Mouse (Mus musculus) adrenal gland, adult (tissue): ENCODE measurements around the gene Gpr153.

Experiments used
- DNase-seq, 2 experiments: peaks; one replicate each; pipeline ENCODE4 v3.0.0; 2022 to 2023; ENCODE audit warnings: low spot score in 1 of 2; ENCODE audit not compliant: inconsistent age in 2 of 2

Gpr153 gene

DNA sequence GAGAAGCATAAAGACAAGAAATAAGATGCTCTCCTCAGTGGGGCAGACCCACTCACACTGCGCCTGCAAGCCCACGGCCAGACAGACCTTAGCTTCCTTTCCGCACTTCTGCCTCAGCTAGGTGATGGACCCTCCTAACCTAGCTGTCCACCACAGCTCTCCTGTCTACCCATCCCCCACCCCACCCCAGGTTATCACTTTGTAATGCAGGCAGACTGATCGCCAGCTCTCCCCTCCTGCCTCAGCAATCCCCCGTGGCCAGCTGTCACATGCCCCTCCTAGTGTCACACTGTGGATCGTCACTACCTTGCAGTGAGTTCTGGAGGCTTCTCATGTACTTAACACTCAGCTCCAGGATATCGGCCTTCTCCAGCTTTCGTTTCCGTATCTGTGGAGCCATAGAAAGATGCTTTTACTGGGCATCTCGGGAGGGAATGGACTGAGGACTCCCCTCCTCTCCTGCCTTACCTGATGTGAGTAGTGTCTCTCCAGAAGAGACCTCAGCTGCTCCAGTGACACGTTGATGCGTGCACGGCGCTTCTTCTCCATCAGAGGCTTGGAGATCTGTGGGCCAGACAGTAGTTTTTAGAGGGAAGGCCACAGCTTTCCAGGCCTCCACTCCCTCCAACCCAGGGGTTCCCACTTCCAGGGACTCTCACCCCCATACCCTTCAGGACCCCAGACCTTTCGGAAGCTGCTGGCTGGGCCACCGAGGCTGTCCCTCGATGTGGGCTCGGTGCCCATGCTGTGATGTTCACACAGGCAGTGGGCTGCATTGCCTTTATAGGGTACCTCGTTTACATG lies 13.5 kb downstream of the Gpr153 start:
- DNase-seq, result no peak

DNA sequence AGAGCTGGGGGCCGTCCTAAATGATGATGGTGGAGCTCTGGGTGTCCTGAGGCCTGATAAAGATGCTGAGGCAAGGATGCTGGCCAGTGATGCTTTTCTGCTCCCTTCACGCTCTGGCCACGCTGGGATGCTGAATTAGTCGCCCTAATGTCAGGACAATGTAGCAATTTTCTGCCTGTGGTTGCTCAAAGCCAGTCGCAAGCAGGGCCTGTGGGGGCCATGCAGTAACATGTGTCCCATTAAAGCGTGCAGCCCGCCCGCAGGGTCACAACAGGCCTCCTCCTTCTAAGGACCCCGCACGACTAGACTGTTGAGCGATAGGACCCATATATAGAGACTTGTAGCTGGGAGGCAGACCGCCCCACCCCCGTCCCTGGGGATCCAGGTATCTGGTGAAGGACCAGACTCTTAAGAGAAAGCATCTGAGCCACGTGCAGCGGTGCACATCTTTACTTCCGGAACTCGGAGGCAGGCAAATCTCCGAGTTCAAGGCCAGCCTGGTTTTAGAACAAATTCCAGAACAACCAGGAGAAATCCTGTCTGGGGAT lies 14.4 kb downstream of the Gpr153 start:
- DNase-seq, result no peak

DNA sequence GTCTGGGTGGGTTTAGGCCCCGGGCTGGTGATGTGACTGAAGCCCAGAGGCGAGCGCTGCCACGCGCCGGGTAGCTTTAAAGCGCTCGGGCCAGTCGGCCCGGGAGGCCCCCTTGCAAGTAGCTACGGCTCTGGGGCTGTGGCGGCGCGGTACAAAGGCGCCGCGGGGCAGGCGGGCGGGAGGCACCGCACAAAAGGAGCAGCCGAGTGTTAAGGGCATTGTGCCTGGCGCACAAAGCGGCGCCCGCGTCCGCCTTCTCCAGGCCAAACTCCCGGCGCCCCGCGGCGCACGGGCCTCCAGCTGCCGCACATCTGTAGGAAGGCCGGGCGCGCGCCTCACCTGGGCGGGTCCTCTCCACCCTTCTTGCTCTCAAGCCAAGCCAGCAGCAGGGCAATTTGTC lies 16.4 kb downstream of the Gpr153 start:
- no peak for DNase-seq

DNA sequence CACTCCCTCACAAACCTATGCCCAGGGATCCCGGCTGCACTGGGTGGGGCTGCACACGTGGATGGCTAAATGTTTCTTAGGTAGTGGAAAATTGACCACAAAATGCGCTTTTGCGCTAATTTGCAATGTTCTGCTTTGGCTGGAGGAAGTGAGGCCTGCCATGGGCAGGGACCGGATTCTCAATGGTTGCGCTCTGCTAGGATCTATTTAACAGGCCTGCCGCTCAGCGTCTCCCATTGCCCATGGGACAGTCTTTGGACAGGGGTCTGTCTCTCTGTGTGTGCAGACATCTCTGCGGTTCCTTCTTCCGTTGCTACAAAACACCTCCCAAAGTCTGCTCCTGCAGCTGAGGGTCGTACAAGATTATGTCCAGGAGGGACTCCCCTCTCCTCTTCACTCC lies 17.0 kb downstream of the Gpr153 start:
- DNase-seq, result no peak

DNA sequence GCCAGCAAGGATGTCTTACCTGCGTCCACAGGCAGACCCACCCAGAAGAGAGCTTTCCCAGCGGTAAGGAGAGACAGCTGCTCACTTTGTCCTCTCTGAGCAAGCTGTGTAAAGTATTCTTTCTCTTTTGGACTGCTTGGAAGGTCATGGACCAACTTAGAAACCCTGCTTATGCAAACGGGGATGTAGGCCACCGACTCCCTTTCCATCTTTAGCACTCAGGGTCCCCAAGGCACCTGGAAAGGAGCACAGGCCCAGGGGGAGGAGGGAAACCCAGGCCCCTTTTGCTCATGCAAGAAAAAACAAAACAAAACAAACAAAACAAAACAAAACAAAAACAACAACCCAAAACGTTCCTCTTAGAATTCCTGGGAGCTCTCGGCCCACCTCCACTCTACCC lies 17.5 kb downstream of the Gpr153 start, which contains the start of gene Hes3:
Gene Hes3, minus strand, starts transcription at position 101 of the 400 bp plus-strand sequence.
- no peak for DNase-seq

DNA sequence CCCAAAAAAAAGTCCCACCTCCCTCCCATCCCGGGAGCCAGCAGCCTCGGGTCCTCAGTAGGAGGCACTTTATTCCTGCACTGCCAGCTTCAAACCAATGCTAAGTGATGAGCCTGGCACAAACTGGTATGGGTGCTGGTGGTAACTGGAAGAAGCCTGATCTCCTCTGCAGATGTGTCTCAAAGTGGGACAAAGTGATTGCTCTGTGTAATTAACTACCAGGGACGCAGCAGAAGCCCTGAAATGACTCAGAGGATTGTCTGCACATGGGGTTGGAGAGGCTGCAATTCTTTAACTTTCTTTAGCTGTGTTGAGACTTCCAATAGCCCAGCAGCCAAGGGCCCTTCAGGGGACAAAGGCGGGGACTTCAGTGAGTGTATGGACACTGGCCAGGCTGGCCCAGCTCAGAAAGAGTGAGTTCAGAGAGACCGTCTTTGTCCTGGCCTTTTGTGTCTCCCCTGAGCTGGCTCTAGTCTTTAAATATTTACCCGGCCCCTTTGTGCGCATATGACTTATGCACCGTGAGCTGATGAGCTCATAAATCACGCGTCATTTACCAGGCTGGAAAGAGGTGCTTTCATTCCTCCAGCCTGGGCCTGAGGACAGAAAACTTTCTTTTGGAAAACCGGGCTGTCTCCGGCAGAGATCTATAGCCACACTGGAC lies 18.2 kb downstream of the Gpr153 start:
- DNase-seq, result no peak

DNA sequence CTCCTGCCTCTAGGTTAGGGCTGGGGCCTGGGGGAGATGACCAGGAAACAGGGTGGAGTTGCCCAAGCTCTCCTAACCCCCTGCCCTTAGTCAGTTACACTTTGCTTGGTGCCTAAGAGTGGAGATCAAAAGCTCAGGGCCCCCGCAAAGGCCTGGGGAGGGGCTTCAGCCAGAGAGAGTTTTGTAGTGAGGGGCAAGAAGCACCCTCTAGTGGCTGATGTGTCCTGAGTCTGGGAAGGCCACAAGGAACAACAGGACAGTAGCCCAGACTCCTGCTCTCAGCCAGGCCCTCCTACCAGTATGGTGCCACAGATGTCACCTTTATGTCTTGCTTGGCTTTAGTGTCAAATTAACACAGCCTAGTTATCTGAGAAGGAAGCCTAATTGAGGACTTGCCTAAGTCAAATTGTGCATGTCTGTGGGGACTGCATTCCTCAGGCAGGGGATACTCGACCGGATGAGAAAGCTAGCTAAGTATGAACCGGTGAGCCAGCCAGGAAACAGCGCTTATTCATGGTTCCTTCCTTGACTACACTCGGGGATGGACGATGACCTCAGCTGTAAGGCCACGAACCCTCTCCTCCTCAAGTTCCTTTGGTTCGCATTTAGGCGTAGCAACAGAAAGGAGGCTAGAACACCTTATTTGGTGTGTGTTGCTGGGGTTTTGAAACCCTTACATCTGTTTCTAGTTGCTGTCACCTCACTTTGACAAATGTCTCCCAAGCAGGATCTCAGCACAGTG lies 20.3 kb downstream of the Gpr153 start:
- no peak for DNase-seq

DNA sequence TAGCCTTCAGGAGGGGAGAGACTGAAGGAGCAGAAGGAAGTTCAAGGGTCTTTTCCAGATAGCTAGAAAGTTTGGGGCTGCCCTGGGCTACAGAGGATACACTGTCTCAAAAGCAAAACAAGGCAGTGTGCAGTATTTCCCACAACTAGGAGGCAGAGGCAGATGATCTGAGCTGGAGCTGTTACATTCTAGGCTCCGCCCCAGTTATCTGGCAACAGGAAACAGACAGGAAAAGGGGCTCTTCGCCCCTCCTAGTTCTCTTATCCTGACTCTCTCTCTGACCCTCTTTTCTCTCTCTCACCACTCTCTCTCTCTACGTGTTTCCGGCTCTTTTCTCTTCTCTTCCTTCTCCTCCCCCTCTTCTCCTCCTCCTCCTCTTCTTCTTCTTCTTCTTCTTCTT lies 21.9 kb downstream of the Gpr153 start:
- no peak for DNase-seq

DNA sequence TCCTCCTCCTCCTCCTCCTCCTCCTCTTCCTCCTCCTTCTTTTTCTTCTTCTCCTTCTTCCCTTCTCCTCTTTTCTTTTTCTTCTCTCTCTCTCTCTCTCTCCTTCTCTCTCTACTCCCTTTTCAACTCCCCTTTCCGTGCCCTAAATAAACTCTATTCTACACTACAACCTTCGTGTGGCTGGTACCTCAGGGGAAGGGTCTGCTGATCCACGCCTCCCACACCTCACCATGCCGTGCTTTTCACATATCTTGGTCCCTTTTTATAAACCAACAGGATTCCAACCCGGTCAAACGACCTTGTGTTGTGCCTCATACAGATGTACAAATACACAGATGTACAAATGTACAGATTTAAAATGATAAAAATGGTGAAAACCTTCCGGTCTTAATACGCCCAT lies 22.3 kb downstream of the Gpr153 start:
- DNase-seq, result no peak

DNA sequence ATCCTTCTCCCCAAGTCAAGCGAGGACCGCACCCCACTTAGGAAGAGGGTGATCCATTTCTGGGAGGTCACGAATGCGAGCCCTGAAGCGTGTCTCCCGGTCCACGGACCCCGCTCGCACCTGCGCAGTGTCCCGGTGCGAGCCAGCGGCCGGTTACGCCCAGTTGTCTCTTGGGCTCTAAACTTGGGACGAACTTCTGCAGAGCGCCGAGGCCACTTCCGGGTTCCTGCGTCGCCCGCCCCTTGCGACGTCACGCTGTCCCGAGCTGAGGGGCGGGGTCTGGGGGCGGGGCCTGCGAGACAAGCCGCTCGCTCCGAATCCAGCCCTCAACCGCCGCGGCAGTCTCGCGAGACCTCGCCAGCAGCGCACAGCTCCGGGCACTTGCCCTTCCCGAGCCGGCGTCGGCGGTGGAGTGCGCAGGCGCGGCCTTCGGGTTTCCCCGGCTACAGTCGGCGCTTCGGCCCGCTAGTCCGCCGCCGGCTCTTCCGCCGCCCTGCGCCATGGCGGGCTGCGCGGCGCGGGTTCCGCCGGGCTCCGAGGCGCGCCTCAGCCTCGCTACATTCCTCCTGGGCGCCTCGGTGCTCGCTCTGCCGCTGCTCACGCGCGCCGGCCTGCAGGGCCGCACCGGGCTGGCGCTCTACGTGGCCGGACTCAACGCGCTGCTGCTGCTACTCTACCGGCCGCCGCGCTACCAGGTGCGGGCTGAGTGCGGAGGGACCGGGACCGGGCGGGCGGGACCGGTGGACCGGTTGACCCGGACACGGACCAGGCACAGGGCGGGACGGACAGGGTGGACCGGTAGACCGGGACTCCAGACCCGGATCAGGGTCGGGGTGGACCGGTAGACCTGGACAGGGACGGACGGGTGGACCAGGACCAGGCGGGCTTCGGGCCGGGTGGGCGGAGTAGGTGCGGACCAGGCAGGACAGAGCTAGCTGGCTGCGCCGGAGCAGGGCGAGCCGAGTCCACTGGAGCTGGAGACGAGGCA lies 23.1 kb downstream of the Gpr153 start, which contains the start of gene Icmt:
Gene Icmt, plus strand, starts transcription at position 354 of the 988 bp plus-strand sequence.
- DNase-seq, result peak; percentile 99 to 100

DNA sequence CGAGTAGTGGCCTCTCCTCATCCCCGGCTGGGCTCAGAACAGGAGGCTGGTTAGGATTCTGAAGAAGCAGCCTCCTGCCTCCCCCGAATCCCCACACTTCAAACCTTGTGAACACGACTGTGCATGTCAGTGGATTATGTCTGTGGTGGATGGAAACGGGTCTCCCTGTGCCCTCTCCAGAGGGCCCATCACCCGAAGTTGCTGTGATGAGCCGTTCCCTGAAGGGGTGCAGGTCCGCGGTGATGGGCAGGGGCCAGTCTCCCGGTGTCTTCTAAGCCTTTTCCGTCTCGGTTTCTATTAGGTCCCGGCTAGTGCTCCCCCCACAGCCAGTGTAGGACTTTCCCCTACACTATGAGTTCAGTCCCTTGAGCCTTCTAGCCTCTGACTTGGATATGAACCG lies 24.8 kb downstream of the Gpr153 start:
- DNase-seq, result no peak

DNA sequence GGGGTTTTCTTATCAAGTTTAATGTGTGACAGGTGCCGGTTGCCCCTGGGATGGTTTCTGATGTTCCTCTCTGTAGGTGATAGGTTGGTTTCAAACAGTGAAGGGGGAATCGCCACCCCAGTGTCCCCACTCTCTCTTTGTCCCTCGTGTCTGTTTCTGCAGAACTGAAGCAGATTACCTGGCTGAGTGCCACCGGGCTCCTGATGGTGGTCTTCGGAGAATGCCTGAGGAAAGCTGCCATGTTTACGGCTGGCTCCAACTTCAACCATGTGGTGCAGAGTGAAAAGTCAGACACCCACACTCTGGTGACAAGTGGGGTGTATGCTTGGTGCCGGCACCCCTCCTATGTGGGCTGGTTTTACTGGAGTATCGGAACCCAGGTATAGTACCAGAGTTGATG lies 26.3 kb downstream of the Gpr153 start:
- DNase-seq, result no peak

DNA sequence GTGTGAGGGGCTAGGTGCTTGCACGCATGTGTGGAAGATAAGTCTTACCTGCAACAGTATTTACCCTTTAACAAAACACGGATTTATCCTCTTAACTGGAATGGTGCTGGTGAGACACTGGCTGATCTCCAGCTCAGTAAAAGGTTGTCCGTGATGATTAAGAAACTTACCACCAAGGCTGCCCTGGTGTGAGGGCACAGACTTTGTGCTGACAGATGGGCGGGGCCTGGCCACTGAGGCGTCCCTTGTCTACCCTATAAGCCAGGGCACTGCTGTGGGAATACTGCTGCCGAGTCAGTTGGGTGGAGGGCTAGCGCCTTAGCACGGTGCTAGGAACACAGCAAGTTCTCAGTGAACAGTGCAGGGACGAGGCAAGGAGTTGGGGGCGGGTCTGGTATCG lies 28.0 kb downstream of the Gpr153 start:
- DNase-seq, result peak in 1 of 2 experiments; percentile 71

DNA sequence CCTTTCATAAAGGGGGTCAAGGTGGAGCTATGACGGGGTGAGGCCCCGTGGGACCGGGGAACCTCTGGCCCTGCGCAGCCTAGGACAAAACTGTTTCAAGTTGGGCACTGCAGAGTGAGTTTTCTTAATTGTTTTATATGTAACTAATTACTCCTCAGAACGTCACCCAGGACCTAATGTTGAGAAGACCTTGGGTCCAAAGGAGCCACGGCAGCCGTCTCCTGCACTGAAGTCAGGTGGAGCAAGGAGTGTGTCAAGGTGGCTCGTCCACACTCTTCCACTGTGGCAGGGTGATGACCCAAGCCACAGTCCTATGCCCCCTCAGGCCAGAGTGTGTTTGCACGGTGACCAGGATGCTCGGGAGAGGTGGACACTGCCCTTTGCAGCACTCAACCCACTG lies 29.1 kb downstream of the Gpr153 start:
- DNase-seq, result no peak

DNA sequence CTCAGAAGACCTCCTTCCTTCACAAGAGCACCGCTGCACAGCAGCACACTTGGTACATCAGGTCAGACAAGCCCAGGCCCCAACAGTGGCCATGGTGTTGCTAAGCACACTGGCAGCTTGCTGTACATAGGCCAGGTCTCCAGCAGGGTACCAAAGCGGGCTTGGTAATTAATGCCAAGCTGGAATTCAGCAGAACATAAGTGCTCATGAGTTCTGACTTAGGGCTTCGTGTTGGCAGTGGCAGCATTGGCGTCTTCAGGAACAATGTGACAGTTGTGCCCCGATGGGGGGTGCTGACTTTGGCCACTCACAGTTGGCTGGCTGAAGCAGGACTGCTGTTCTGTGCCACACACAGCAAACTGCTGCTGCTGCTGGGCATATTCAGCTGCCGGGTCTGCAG lies 30.7 kb downstream of the Gpr153 start:
- DNase-seq, result no peak

DNA sequence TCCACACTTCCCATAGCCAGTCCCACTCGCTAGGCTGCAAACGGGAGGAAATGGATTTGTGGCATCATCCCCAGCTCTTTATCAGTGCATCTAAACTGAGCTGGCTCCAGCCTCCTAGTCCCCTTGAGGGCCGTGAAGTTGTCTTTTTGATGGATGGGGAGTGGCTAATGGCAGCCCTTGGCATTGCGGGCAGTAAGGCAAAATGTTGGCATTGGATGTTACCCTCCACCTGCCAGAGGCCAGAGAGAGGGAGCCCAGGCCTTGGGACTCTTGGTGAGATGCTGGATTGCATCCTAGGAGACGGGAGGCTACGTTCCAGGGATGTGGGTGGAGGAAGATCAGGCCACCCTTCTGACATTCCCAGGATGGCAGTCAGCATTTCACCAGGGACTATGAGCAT lies 32.0 kb downstream of the Gpr153 start:
- DNase-seq, result no peak

DNA sequence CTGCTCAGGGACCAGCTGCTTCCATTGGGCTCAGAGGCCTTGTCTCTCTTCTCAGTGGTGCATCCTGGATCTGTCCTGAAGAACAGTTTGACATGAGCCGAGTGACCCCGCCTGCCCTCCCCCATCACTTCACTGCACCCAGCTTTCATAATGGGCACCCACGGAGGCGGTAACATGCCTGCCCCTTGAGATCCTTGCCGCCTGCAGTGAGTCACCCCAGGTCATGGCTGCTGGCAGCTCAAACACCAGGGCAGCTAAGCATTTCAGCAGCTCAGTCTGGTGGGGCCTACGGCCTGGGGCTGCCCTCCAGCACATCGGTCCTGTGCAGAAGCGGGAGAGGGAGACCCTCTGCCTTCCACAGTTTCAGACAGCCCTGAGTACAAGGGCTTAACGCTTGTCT lies 33.5 kb downstream of the Gpr153 start:
- peak; percentile 51 to 73 for DNase-seq

DNA sequence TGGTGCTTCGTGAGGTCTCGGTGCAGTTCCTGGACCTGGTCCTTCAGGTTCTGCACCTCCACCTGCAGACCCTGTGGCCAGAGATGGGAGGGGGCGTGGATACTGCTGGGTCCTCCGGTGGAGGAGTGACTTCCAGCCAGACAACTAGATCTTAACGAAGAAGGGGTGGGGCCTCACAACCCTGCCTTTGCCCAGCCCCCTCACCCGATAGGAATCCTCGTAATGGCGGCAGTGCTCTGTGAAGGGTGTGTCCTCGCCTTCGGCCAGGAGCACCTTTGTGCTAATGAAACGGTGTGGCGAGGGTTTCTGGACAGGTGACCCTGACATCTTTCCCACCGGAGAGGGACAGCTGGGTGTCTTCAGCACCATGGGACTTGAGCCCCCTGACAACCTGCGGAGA lies 38.2 kb downstream of the Gpr153 start:
- DNase-seq, result no peak

DNA sequence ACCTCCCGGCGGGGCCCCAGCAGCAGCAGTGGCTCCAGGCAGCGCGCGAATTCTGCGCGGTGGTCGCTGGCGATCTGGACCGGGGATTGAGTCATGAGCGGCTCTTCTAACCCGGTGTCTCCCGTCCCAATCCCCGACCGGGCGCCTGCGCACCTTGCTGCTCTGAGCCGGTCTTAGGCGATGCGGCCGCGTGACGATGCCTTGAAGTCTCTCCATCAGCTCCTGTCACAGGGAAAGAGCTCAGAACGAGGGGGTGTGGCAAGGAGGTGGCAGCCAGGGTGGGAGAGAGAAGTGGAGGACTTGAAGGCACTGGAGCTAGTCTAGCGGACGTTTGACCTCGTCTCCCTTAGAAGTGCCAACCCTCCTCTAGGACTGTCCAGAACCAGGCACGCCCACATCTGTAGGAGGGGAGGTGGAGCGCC lies 39.2 kb downstream of the Gpr153 start:
- DNase-seq, result peak; percentile 34 to 77

DNA sequence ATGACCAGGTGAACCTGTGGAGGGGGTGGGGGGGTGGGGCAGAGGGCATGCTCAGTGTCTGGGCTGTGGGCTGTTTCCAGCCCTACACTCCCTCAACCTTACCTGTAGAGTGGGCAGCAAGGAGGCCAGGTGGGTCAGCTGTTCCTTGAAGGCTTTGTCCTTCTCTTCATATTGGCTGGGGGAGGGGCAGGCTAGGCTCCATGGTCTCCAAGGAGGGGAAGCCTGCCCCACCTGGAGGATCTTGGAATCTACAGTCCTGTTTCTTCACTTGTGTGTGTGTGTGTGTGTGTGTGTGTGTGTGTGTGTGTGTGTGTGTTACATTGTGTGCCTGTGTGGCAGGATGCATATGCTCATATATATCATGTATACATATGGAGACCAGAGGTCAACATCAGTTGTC lies 39.9 kb downstream of the Gpr153 start:
- no peak for DNase-seq
